Mouse (Mus musculus): ENCODE measurements around the gene Tmem164.

Gene Tmem164

GRCm38 (mm10) chrX:142760415-142760814 lies 79.2 kb downstream of the Tmem164 start:
- DNase-seq, result no peak

- no peak for DNase-seq
These were observed 82.1 kb downstream of the Tmem164 start for GRCm38 (mm10) chrX:142763337-142763736.

GRCm38 (mm10) chrX:142769698-142770097 lies 88.5 kb downstream of the Tmem164 start:
- no peak for DNase-seq

- DNase-seq, result peak; percentile 65
These were observed 92.5 kb downstream of the Tmem164 start for GRCm38 (mm10) chrX:142773658-142774057.

GRCm38 (mm10) chrX:142776131-142776530 lies 94.9 kb downstream of the Tmem164 start:
- peak; percentile 27 for DNase-seq

GRCm38 (mm10) chrX:142778638-142779037 lies 97.4 kb downstream of the Tmem164 start:
- peak; percentile 56 for DNase-seq

GRCm38 (mm10) chrX:142786160-142787052 lies 105.2 kb downstream of the Tmem164 start:
- no peak for DNase-seq

- DNase-seq, result peak; percentile 7
These were observed 111.0 kb downstream of the Tmem164 start for GRCm38 (mm10) chrX:142792185-142792584.

- peak; percentile 18 for DNase-seq
These were observed 112.9 kb downstream of the Tmem164 start for GRCm38 (mm10) chrX:142794069-142794610.

- DNase-seq, result no peak
These were observed 123.4 kb downstream of the Tmem164 start for GRCm38 (mm10) chrX:142804596-142804995.

- peak; percentile 14 for DNase-seq
These were observed 124.9 kb downstream of the Tmem164 start for GRCm38 (mm10) chrX:142806126-142806525.

- peak; percentile 50 for DNase-seq
These were observed 125.4 kb downstream of the Tmem164 start for GRCm38 (mm10) chrX:142806620-142807061.

- DNase-seq, result peak; percentile 78
These were observed 127.2 kb downstream of the Tmem164 start for GRCm38 (mm10) chrX:142808411-142808810.

- peak; percentile 50 for DNase-seq
These were observed 131.9 kb downstream of the Tmem164 start for GRCm38 (mm10) chrX:142813146-142813545.

- peak; percentile 61 for DNase-seq
These were observed 137.0 kb downstream of the Tmem164 start for GRCm38 (mm10) chrX:142818057-142818682.

- DNase-seq, result no peak
These were observed 140.0 kb downstream of the Tmem164 start for GRCm38 (mm10) chrX:142821239-142821638.

GRCm38 (mm10) chrX:142821846-142822245 lies 140.6 kb downstream of the Tmem164 start:
- DNase-seq, result peak; percentile 35

GRCm38 (mm10) chrX:142825309-142825708 lies 144.1 kb downstream of the Tmem164 start:
- no peak for DNase-seq

- DNase-seq, result no peak
These were observed 146.4 kb downstream of the Tmem164 start for GRCm38 (mm10) chrX:142827644-142828043.

GRCm38 (mm10) chrX:142828184-142828908 lies 147.1 kb downstream of the Tmem164 start:
- no peak for DNase-seq

- DNase-seq, result no peak
These were observed 148.1 kb downstream of the Tmem164 start for GRCm38 (mm10) chrX:142829267-142829666.

GRCm38 (mm10) chrX:142829866-142830470 lies 148.8 kb downstream of the Tmem164 start:
- no peak for DNase-seq
